Mouse (Mus musculus): Measurements from ENCODE around the gene Hexa. TPM values are rescaled to one million over a fixed set of nuclear protein-coding genes. Genes with fewer than 3 reads are reported as not detected.

Gene Hexa
- 130 and 137 TPM in 2 replicates for polyA plus RNA-seq (2012; rRNA removed; ENCODE audit: low replicate concordance)

GRCm38 (mm10) chr9:59539441-59540137 lies at the start of gene Hexa, which contains the start of gene Tmem202:
Gene Hexa, plus strand, starts transcription at chr9:59539540.
Gene Tmem202, minus strand, starts transcription at chr9:59539847.

GRCm38 (mm10) chr9:59577844-59578504 lies 38.6 kb downstream of the Hexa start, which contains the start of gene Celf6:
Gene Celf6, plus strand, starts transcription at chr9:59577917.

Other genes starting within 250 kb of the Hexa start
- 17.0 and 19.2 TPM in 2 replicates for gene Adpgk, start 248.0 kb upstream of the Hexa start, polyA plus RNA-seq (2012; rRNA removed; ENCODE audit: low replicate concordance)
- 2.1 and 4.3 TPM in 2 replicates for gene Bbs4, start 186.0 kb upstream of the Hexa start, polyA plus RNA-seq (2012; rRNA removed; ENCODE audit: low replicate concordance)
- gene Arih1, start 52.9 kb upstream of the Hexa start, polyA plus RNA-seq (2012; rRNA removed; ENCODE audit: low replicate concordance) = 12.4 and 33.4 TPM in 2 replicates
- 0.50 and 0.55 TPM in 2 replicates for gene Tmem202, start 307 bp downstream of the Hexa start, polyA plus RNA-seq (2012; rRNA removed; ENCODE audit: low replicate concordance)
- gene Celf6, start 38.4 kb downstream of the Hexa start, polyA plus RNA-seq (2012; rRNA removed; ENCODE audit: low replicate concordance) = 0.04 TPM in 1 of 2 replicates, not detected in the other
- 20.1 and 45.8 TPM in 2 replicates for gene Parp6, start 77.7 kb downstream of the Hexa start, polyA plus RNA-seq (2012; rRNA removed; ENCODE audit: low replicate concordance)
- gene Pkm, start 116.8 kb downstream of the Hexa start, polyA plus RNA-seq (2012; rRNA removed; ENCODE audit: low replicate concordance) = 1,339 and 2,086 TPM in 2 replicates
- 1.1 and 2.1 TPM in 2 replicates for gene Gramd2, start 140.6 kb downstream of the Hexa start, polyA plus RNA-seq (2012; rRNA removed; ENCODE audit: low replicate concordance)
- 2.8 and 10.3 TPM in 2 replicates for gene Senp8, start 211.2 kb downstream of the Hexa start, polyA plus RNA-seq (2012; rRNA removed; ENCODE audit: low replicate concordance)
- gene Myo9a, start 211.4 kb downstream of the Hexa start, polyA plus RNA-seq (2012; rRNA removed; ENCODE audit: low replicate concordance) = 1.7 and 4.7 TPM in 2 replicates

Measured in mammary gland, adult 2 months (tissue).